Mouse (Mus musculus) ES-Bruce4 (cell line): ENCODE measurements around the gene Nsun7. TPM values are rescaled to one million over a fixed set of nuclear protein-coding genes. Genes with fewer than 3 reads are reported as not detected.
A peak's percentile ranks its signal among the peaks of the same experiment; 100 is the strongest.

Source experiments
- H3K27ac ChIP-seq: 2 replicates; pipeline ENCODE4 v1.5.1; 2012; ENCODE audit warnings: low read length, inconsistent platforms; ENCODE audit not compliant: insufficient read depth
- H3K27me3 ChIP-seq: 2 replicates; pipeline ENCODE4 v1.6.1; 2012; ENCODE audit warnings: mild to moderate bottlenecking, low read length, inconsistent platforms; ENCODE audit not compliant: control insufficient read depth, poor library complexity, insufficient read depth, severe bottlenecking
- H3K36me3 ChIP-seq: 2 replicates; pipeline ENCODE4 v1.6.1; 2012; ENCODE audit warnings: inconsistent platforms, mild to moderate bottlenecking, low read length, moderate library complexity; ENCODE audit not compliant: control insufficient read depth, poor library complexity, insufficient read depth, severe bottlenecking
- H3K4me1 ChIP-seq: one replicate; pipeline ENCODE4 v1.8.1; 2011; ENCODE audit warnings: low read length; ENCODE audit not compliant: control insufficient read depth, insufficient read depth
- H3K4me3 ChIP-seq: 2 replicates; pipeline ENCODE4 v1.5.1; 2011; ENCODE audit warnings: low read depth, mild to moderate bottlenecking, low read length
- H3K9ac ChIP-seq: 2 replicates; pipeline ENCODE4 v1.6.1; 2012; ENCODE audit warnings: low read depth, mild to moderate bottlenecking, inconsistent platforms; ENCODE audit not compliant: poor library complexity, severe bottlenecking
- H3K9me3 ChIP-seq: replicated peaks from 2 replicates; pipeline ENCODE4 v1.6.1; 2012; ENCODE audit warnings: mild to moderate bottlenecking, low read length, inconsistent platforms; ENCODE audit not compliant: control insufficient read depth, poor library complexity, insufficient read depth, severe bottlenecking
- CTCF ChIP-seq: IDR thresholded peaks from one replicate; pipeline ENCODE4 v1.8.1; 2011; ENCODE audit warnings: low read depth, low read length
- EP300 ChIP-seq: IDR thresholded peaks from 2 replicates; pipeline ENCODE4 v1.6.1; 2011; ENCODE audit warnings: low read depth, low read length; ENCODE audit not compliant: insufficient read depth
- POLR2A ChIP-seq: IDR thresholded peaks from one replicate; pipeline ENCODE4 v1.8.1; 2011; ENCODE audit warnings: low read length; ENCODE audit not compliant: insufficient read depth
- polyA plus RNA-seq: library from polyadenylated mRNA; stranded (reverse); fragments of >200 nt; gene quantifications from 2 replicates; pipeline ENCODE4 v1.2.4, GENCODE M21; 2011; ENCODE audit warnings: low read depth; ENCODE audit not compliant: missing spikeins, insufficient read depth, insufficient read length

Gene Nsun7
- polyA plus RNA-seq, 1 experiment = 0.94 TPM

DNA sequence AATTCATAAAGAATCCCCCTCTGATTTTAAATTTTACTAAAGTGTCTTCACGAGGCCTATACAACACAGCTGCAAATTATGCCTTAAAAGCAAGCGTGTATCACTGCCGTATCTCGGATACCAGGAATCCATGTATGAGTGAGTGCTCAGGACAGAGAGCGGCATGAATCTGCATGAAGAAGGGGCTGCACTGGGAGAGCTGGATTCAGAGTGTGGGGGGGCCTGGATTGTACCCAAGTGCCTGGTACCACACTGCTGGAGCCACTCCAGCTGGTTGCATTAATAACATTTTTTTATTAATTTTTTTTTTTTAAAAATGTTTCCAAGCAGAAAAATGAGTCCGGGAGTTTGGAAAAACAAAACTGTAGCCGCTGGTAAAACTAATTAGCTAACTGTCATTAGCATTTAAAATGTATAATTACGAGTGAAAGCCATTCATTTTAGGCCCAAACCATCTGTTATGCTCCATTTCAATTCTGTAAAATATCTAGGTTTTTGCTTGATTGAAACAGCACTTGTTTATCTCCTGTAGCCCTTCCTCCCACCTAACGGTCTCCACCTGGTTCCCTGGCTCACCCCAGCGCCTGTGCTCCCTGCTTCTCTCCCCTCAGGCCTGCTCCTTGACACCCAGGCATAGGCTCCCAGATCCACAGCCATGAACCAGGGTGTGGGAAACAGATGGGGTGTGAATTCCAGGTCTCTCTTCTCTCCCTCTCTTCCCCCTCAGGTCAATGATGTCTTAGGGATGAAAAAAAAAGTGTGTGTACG lies 44.8 kb downstream of the Nsun7 start:
- Histone ChIP-seq H3K9me3 (peaks cover 12% of the 10 kb centered on the region), H3K36me3 (0 out of 2 replicates have a peak, but pooled peaks cover 3% of the 10 kb centered on the region)
- TF ChIP-seq CTCF = no peak
- TF ChIP-seq POLR2A = no peak
- no peak for TF ChIP-seq EP300

DNA sequence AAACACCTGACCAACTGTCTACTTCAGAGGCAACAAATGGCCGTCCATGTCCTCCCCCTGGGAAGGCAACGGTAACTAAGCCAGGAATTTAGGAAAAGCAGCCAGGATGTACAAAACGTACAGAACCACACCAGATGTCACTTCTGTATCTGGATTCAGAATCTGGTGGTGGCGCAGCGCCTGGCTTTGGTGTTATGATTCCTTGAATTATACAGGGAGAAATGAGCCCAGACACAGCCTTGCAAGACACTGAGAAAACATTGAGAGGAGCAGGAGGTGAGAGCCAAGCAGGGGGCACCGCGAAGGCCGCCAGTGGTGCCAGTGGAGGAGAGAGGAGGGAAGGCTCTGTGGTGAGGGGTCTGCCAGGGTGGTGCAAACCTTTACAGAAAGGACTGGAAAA lies 45.8 kb downstream of the Nsun7 start:
- Histone ChIP-seq H3K27ac (no peak overlapping the region), H3K4me3 (no peak overlapping the region), H3K4me1 (no peaks in the 10 kb centered on the region), H3K9ac (no peak overlapping the region), H3K9me3 (peaks cover 12% of the 10 kb centered on the region), H3K36me3 (0 out of 2 replicates have a peak, but pooled peaks cover 3% of the 10 kb centered on the region), H3K27me3 (no peaks in the 10 kb centered on the region)
- TF ChIP-seq EP300 (no peak), CTCF (no peak), POLR2A (no peak)

More for the DNA sequence above, 44.8 kb downstream of the Nsun7 start:
- no peaks in the 10 kb centered on the region for H3K4me1 ChIP-seq
- no peak overlapping the region for H3K9ac ChIP-seq
- H3K4me3 ChIP-seq = no peak overlapping the region
- H3K27me3 ChIP-seq = no peaks in the 10 kb centered on the region
- H3K27ac ChIP-seq = no peak overlapping the region

DNA sequence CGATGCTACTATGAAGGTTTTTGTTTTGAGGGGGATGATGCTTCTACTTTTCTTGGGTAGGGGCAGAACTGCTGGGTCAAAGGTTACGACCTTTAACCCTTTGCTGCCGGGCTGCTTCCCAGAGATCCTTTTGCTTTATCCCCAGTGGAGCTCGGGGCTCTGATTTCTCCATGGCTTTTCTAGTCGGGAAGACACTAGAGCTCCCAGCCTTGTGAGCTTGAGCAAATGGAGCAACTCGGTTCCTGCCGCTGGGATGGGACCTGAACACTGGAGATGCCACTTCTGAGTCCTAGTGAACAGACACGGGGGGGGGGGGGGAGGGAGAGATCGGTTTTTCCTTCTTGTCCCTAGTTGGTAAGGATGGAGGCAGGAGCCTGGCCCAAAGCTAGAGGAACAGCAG lies 50.6 kb downstream of the Nsun7 start:
- Histone ChIP-seq H3K27ac (no peak overlapping the region), H3K36me3 (no peaks in the 10 kb centered on the region), H3K9me3 (no peaks in the 10 kb centered on the region), H3K9ac (no peak overlapping the region), H3K27me3 (no peaks in the 10 kb centered on the region), H3K4me1 (no peaks in the 10 kb centered on the region), H3K4me3 (no peak overlapping the region)
- TF ChIP-seq CTCF (no peak), POLR2A (no peak)

DNA sequence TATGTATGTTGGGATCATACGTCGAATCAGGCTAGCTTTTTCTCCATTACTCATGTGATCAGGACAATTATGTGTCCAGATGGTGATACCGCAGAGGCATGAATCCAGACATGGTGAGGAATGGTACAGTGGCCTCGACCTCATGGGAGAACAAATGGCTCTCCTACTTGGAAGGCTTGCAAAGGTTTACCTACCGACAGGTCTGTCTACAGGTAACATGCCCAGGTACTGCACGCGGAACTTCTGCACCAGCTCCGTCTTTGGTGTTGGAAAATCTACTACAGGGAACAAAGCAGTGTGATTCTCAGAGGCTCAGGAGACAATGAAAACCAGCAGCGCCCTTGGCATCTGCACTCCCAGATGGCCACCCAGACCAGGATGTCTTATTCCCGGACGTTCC lies 51.1 kb downstream of the Nsun7 start:
- H3K27ac ChIP-seq = no peak overlapping the region
- H3K9me3 ChIP-seq = no peaks in the 10 kb centered on the region
- H3K4me3 ChIP-seq = no peak overlapping the region
- H3K9ac ChIP-seq = no peak overlapping the region
- H3K27me3 ChIP-seq = no peaks in the 10 kb centered on the region
- TF ChIP-seq CTCF = no peak
- no peak for TF ChIP-seq EP300
- no peak for TF ChIP-seq POLR2A
- H3K4me1 ChIP-seq = no peaks in the 10 kb centered on the region
- H3K36me3 ChIP-seq = no peaks in the 10 kb centered on the region

DNA sequence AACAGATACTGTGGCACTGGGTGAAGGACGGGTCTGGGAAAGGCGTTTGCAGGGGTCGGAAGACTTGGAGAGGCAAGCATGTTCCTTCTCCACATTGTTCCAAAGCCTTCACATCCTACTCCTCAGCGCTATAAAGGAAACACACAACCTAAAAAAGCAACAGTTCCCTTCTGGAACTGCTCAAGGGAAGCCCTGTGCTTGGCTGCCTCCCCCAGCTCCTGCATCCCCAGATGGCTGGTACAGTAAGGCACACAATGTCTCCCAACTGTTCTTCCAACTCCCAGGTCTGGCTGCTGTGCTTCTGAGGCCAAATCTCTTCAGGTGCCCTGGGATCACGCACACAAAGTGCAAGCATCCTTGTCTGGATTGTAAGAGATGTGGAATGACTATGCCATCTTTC lies 56.1 kb downstream of the Nsun7 start:
- Histone ChIP-seq H3K9ac (no peak overlapping the region), H3K4me1 (no peaks in the 10 kb centered on the region), H3K4me3 (no peak overlapping the region), H3K27ac (no peak overlapping the region), H3K36me3 (no peaks in the 10 kb centered on the region), H3K27me3 (no peaks in the 10 kb centered on the region), H3K9me3 (no peaks in the 10 kb centered on the region)
- TF ChIP-seq EP300 = no peak
- TF ChIP-seq POLR2A = no peak
- no peak for TF ChIP-seq CTCF

DNA sequence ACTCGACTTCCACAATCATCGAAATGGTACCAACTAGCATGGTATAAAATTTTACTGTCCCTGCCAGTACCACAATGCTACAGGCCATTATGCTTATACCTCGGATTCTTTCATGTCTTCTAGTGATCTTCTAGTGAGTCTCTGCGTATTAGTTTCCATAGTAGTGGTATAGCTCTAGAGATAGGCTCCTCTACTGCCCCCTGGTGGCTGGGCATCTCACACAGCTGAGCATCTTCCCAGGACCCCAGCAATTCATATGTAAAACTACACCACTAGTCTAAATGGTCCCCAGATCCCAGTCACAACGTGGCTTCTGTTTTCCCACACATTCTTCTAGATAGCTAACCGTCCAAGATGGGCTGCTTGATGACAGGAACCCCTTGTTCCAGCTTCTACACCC lies 59.6 kb downstream of the Nsun7 start:
- Histone ChIP-seq H3K27me3 (no peaks in the 10 kb centered on the region), H3K36me3 (no peaks in the 10 kb centered on the region), H3K4me1 (no peaks in the 10 kb centered on the region), H3K27ac (no peak overlapping the region), H3K4me3 (no peak overlapping the region), H3K9me3 (no peaks in the 10 kb centered on the region), H3K9ac (no peak overlapping the region)
- TF ChIP-seq POLR2A (no peak), EP300 (no peak), CTCF (peak; percentile 59)
